ENCODE assay signal across 8 mouse cellular contexts in the genomic region with DNA sequence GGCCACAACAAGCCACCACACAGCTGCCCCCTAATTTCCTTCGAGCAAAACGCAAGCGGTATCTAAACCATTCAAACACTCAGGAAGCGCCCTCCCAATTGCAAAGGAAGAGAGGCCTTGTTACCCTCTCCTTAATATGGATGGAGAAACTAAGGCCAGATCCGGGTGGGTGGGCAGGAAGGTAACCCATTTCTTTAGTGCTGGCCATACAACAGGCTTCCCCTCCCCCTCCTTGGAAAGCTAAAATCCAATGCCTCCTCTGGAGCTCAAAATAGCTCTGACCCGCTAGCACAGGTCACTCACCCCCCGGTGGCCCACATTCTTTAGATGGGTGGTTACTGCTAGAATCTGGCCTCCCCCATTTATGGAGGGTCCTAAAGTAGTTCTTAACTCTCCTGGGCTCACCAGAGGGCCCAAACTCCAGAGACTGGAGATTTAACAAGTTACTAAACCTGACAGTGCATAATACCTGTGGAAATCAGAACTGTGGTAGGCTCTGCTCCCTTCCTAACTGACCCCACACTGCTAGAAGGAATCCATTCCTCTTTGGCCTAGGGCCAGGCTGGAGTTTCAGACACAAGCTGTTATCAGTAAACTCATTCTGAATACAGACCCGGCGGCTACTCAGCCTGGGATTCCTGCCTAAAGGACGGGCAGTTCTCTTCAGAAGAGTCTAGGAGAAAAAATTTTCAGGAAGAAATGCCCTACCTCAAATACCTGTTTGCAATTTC. TPM values are rescaled to one million over a fixed set of nuclear protein-coding genes. Genes with fewer than 3 reads are reported as not detected.
DNase-seq lines count a peak whose midpoint lies in the region; ATAC-seq lines count a peak whose summit lies in the region.

No protein-coding gene starts in this region.

- no peaks in the 10 kb centered on the region for H3K36me3 ChIP-seq in forebrain, embryonic 12.5 days (replicated peaks)
- H3K36me3 ChIP-seq in hindbrain, embryonic 11.5 days (ENCODE audit: control insufficient read depth, insufficient read depth, low read length): no peaks in the 10 kb centered on the region
- no peaks in the 10 kb centered on the region for H3K36me3 ChIP-seq in limb, embryonic 15.5 days
- no peaks in the 10 kb centered on the region for H3K36me3 ChIP-seq in midbrain, embryonic 13.5 days

- no peak; the same call in 1 of the 2 replicates for ATAC-seq in forebrain, embryonic 12.5 days (ENCODE audit: low FRiP score)
- peak; percentile 61 for ATAC-seq in hindbrain, embryonic 11.5 days (ENCODE audit: low FRiP score)
- peak; percentile 30 for ATAC-seq in limb, embryonic 15.5 days (ENCODE audit: insufficient number of reproducible peaks, low FRiP score, low TSS enrichment, low read depth)
- ATAC-seq in midbrain, embryonic 13.5 days: no peak
- no peak; the same call in 1 of the 2 replicates for ATAC-seq in frontal cortex, adult (ENCODE audit: low TSS enrichment)

- DNase-seq in adrenal gland, adult 18-20 months (ENCODE audit: low spot score in 2 of 2): peak; percentile 34 to 44
- no peak for DNase-seq in adrenal gland, postnatal 4 days (ENCODE audit: low spot score in 2 of 2)
- DNase-seq in R1 (ENCODE audit: low read depth, low spot score): peak; percentile 93
- no peak for DNase-seq in hindbrain, embryonic 11.5 days (ENCODE audit: low spot score)

- peak overlapping the region; percentile 96 for H3K4me3 ChIP-seq in forebrain, embryonic 12.5 days (replicated peaks)
- H3K4me3 ChIP-seq in hindbrain, embryonic 11.5 days (ENCODE audit: low read depth, low read length): peak overlapping the region; percentile 87
- H3K4me3 ChIP-seq in limb, embryonic 15.5 days: peak overlapping the region; percentile 98
- peak overlapping the region; percentile 98 for H3K4me3 ChIP-seq in midbrain, embryonic 13.5 days (replicated peaks)

- H3K27ac ChIP-seq in forebrain, embryonic 12.5 days: peak overlapping the region; percentile 93
- H3K27ac ChIP-seq in hindbrain, embryonic 11.5 days (ENCODE audit: low read depth, low read length): peak overlapping the region; percentile 67
- peak overlapping the region; percentile 91 for H3K27ac ChIP-seq in limb, embryonic 15.5 days
- peak overlapping the region; percentile 94; the same call in 1 of the 2 replicates for H3K27ac ChIP-seq in midbrain, embryonic 13.5 days

- H3K4me1 ChIP-seq in forebrain, embryonic 12.5 days: peaks cover 30% of the 10 kb centered on the region
- H3K4me1 ChIP-seq in hindbrain, embryonic 11.5 days (replicated peaks; ENCODE audit: control insufficient read depth, insufficient read depth, low read length): no peaks in the 10 kb centered on the region
- H3K4me1 ChIP-seq in limb, embryonic 15.5 days: peaks cover 22% of the 10 kb centered on the region
- H3K4me1 ChIP-seq in midbrain, embryonic 13.5 days (replicated peaks): peaks cover 28% of the 10 kb centered on the region

- H3K9me3 ChIP-seq in forebrain, embryonic 12.5 days: no peaks in the 10 kb centered on the region
- no peaks in the 10 kb centered on the region for H3K9me3 ChIP-seq in hindbrain, embryonic 11.5 days (ENCODE audit: control insufficient read depth, low read length)
- H3K9me3 ChIP-seq in limb, embryonic 15.5 days: no peaks in the 10 kb centered on the region
- H3K9me3 ChIP-seq in midbrain, embryonic 13.5 days: no peaks in the 10 kb centered on the region

- peak overlapping the region; percentile 12; the same call in 1 of the 2 replicates for H3K9ac ChIP-seq in forebrain, embryonic 12.5 days
- peak overlapping the region; percentile 45; the same call in 1 of the 2 replicates for H3K9ac ChIP-seq in hindbrain, embryonic 11.5 days (ENCODE audit: low read depth, low read length)
- H3K9ac ChIP-seq in limb, embryonic 15.5 days: 0 out of 2 replicates have a peak overlapping the region, but pooled peaks have one; percentile 31
- peak overlapping the region; percentile 86 for H3K9ac ChIP-seq in midbrain, embryonic 13.5 days (replicated peaks)

- WGBS in forebrain, embryonic 12.5 days: 14% methylated on average over 10 of the region's 10 CpGs
- 17% methylated on average over 10 of the region's 10 CpGs for WGBS in hindbrain, embryonic 11.5 days
- 9% methylated on average over 10 of the region's 10 CpGs for WGBS in limb, embryonic 15.5 days
- WGBS in midbrain, embryonic 13.5 days: 21% methylated on average over 10 of the region's 10 CpGs

- H3K4me2 ChIP-seq in forebrain, embryonic 12.5 days: peak overlapping the region; percentile 68
- peak overlapping the region; percentile 80 for H3K4me2 ChIP-seq in hindbrain, embryonic 11.5 days (replicated peaks; ENCODE audit: low read depth, low read length)
- peak overlapping the region; percentile 80 for H3K4me2 ChIP-seq in limb, embryonic 15.5 days
- H3K4me2 ChIP-seq in midbrain, embryonic 13.5 days (replicated peaks): peak overlapping the region; percentile 83

- H3K27me3 ChIP-seq in forebrain, embryonic 12.5 days: no peaks in the 10 kb centered on the region
- H3K27me3 ChIP-seq in hindbrain, embryonic 11.5 days (ENCODE audit: control insufficient read depth, insufficient read depth, low read length): no peaks in the 10 kb centered on the region
- H3K27me3 ChIP-seq in limb, embryonic 15.5 days: no peaks in the 10 kb centered on the region
- H3K27me3 ChIP-seq in midbrain, embryonic 13.5 days: no peaks in the 10 kb centered on the region

RNA-seq across cellular contexts. Expression of gene Dag1, which starts 0.6 kb away (rescaled TPM):
- total RNA-seq in adrenal gland, adult 18-20 months (2021): 100 to 1,000 TPM; 136 to 137 TPM
- total RNA-seq in adrenal gland, postnatal 4 days (2021): 100 to 1,000 TPM; 158 to 188 TPM
- polyA plus RNA-seq in forebrain, embryonic 12.5 days (2016; fragmentation: Nextera tagmentation; extraction: Ambion mirVana): 62.7 and 67.9 TPM in 2 replicates
- 51.0 and 52.0 TPM in 2 replicates for polyA plus RNA-seq in hindbrain, embryonic 11.5 days (2014; fragmentation: Nextera tagmentation; extraction: Ambion mirVana)
- polyA plus RNA-seq in limb, embryonic 15.5 days (2015; fragmentation: Nextera tagmentation; extraction: Ambion mirVana): 86.6 and 107 TPM in 2 replicates
- polyA plus RNA-seq in midbrain, embryonic 13.5 days (2015; fragmentation: Nextera tagmentation; extraction: Ambion mirVana): 50.5 and 57.8 TPM in 2 replicates

RNA-seq across cellular contexts. Expression of gene Nicn1, which starts 25.9 kb away (rescaled TPM):
- 10 to 100 TPM; 19.0 to 29.2 TPM for total RNA-seq in adrenal gland, adult 18-20 months (2021)
- total RNA-seq in adrenal gland, postnatal 4 days (2021): 10 to 100 TPM; 26.4 to 27.2 TPM
- polyA plus RNA-seq in forebrain, embryonic 12.5 days (2016; fragmentation: Nextera tagmentation; extraction: Ambion mirVana): 65.0 and 69.8 TPM in 2 replicates
- polyA plus RNA-seq in hindbrain, embryonic 11.5 days (2014; fragmentation: Nextera tagmentation; extraction: Ambion mirVana): 64.5 and 66.4 TPM in 2 replicates
- 35.5 and 43.8 TPM in 2 replicates for polyA plus RNA-seq in limb, embryonic 15.5 days (2015; fragmentation: Nextera tagmentation; extraction: Ambion mirVana)
- polyA plus RNA-seq in midbrain, embryonic 13.5 days (2015; fragmentation: Nextera tagmentation; extraction: Ambion mirVana): 118 TPM in 2 replicates

RNA-seq across cellular contexts. Expression of gene Amt, which starts 32.3 kb away (rescaled TPM):
- total RNA-seq in adrenal gland, adult 18-20 months (2021): 1 to 10 TPM; 4.2 to 5.8 TPM
- total RNA-seq in adrenal gland, postnatal 4 days (2021): 10 to 100 TPM in 1 of 2 experiments, 1 to 10 TPM in 1; 9.5 to 10.8 TPM
- 17.7 and 22.4 TPM in 2 replicates for polyA plus RNA-seq in forebrain, embryonic 12.5 days (2016; fragmentation: Nextera tagmentation; extraction: Ambion mirVana)
- polyA plus RNA-seq in hindbrain, embryonic 11.5 days (2014; fragmentation: Nextera tagmentation; extraction: Ambion mirVana): 20.5 and 23.8 TPM in 2 replicates
- polyA plus RNA-seq in limb, embryonic 15.5 days (2015; fragmentation: Nextera tagmentation; extraction: Ambion mirVana): 8.3 and 9.5 TPM in 2 replicates
- 33.6 and 35.5 TPM in 2 replicates for polyA plus RNA-seq in midbrain, embryonic 13.5 days (2015; fragmentation: Nextera tagmentation; extraction: Ambion mirVana)

RNA-seq across cellular contexts. Expression of gene Rhoa, which starts 41.6 kb away (rescaled TPM):
- 100 to 1,000 TPM; 356 to 357 TPM for total RNA-seq in adrenal gland, adult 18-20 months (2021)
- total RNA-seq in adrenal gland, postnatal 4 days (2021): 100 to 1,000 TPM; 357 to 360 TPM
- 331 and 341 TPM in 2 replicates for polyA plus RNA-seq in forebrain, embryonic 12.5 days (2016; fragmentation: Nextera tagmentation; extraction: Ambion mirVana)
- polyA plus RNA-seq in hindbrain, embryonic 11.5 days (2014; fragmentation: Nextera tagmentation; extraction: Ambion mirVana): 270 and 295 TPM in 2 replicates
- polyA plus RNA-seq in limb, embryonic 15.5 days (2015; fragmentation: Nextera tagmentation; extraction: Ambion mirVana): 470 and 473 TPM in 2 replicates
- 288 and 306 TPM in 2 replicates for polyA plus RNA-seq in midbrain, embryonic 13.5 days (2015; fragmentation: Nextera tagmentation; extraction: Ambion mirVana)

RNA-seq across cellular contexts. Expression of gene Tcta, which starts 41.6 kb away (rescaled TPM):
- total RNA-seq in adrenal gland, adult 18-20 months (2021): 10 to 100 TPM; 36.1 to 36.2 TPM
- total RNA-seq in adrenal gland, postnatal 4 days (2021): 10 to 100 TPM; 32.7 to 36.7 TPM
- polyA plus RNA-seq in forebrain, embryonic 12.5 days (2016; fragmentation: Nextera tagmentation; extraction: Ambion mirVana): 30.5 and 30.7 TPM in 2 replicates
- 31.0 and 35.0 TPM in 2 replicates for polyA plus RNA-seq in hindbrain, embryonic 11.5 days (2014; fragmentation: Nextera tagmentation; extraction: Ambion mirVana)
- 44.3 and 47.6 TPM in 2 replicates for polyA plus RNA-seq in limb, embryonic 15.5 days (2015; fragmentation: Nextera tagmentation; extraction: Ambion mirVana)
- polyA plus RNA-seq in midbrain, embryonic 13.5 days (2015; fragmentation: Nextera tagmentation; extraction: Ambion mirVana): 52.6 and 57.5 TPM in 2 replicates

Comparison
In these comparisons a context has a peak if more than half of its experiments do, and no peak if none do; other contexts are left out.
1. DNase-seq: peak in adrenal gland, adult 18-20 months (2 of 2) and R1 (single experiment); none in adrenal gland, postnatal 4 days (0 of 2) and hindbrain, embryonic 11.5 days (single experiment).
2. ATAC-seq: peak in hindbrain, embryonic 11.5 days (single experiment) and limb, embryonic 15.5 days (single experiment); none in forebrain, embryonic 12.5 days (single experiment), midbrain, embryonic 13.5 days (single experiment) and frontal cortex, adult (single experiment).
3. H3K9ac ChIP-seq: peak in every context shown above with its lines; median percentile 86 in midbrain, embryonic 13.5 days; 45 in hindbrain, embryonic 11.5 days; 31 in limb, embryonic 15.5 days; 12 in forebrain, embryonic 12.5 days.
4. Peak in every context shown above with its lines, with median percentiles within 50 percentile points of each other: H3K27ac ChIP-seq, H3K4me2 ChIP-seq and H3K4me3 ChIP-seq.